Mouse (Mus musculus): ENCODE measurements around the gene Dnajc28.

- no peak for TF ChIP-seq POLR2A (IDR thresholded peaks at IDR 0.05; ENCODE audit: low read depth, low read length)
- TF ChIP-seq CTCF (IDR thresholded peaks at IDR 0.05; ENCODE audit: borderline replicate concordance, insufficient read depth, low read length), result no peak
These were observed 9.2 kb downstream of the Dnajc28 start for GRCm38 (mm10) chr16:91609501-91610245.

Data from embryonic fibroblast, embryonic 13.5 days (primary cell).